ENCODE assay signal across 10 mouse cellular contexts in genomic region chr3:105404077-105404446, GRCm38 (mm10). TPM values are rescaled to one million over a fixed set of nuclear protein-coding genes. Genes with fewer than 3 reads are reported as not detected.
DNase-seq lines count a peak whose midpoint lies in the region; ATAC-seq and TF ChIP-seq lines count a peak whose summit lies in the region.
"Had no signal": no experiment of that assay in that cellular context is flagged by ENCODE, and none has a peak within 500 bp of the region (broad histone marks: within the 10 kb centered on the region; RNA-seq: fewer than 3 reads in every experiment).

No protein-coding gene starts in this region.

- DNase-seq in gastrocnemius, postnatal 14 days = peak; percentile 7
- DNase-seq in gastrocnemius, adult 2 months = no peak
- peak; percentile 63 for DNase-seq in ovary, adult 18-20 months (ENCODE audit: low spot score)
- no peak for DNase-seq in ovary, postnatal 10 days (ENCODE audit: low spot score)
- DNase-seq in stomach, postnatal 0 days (ENCODE audit: low spot score) = peak; percentile 68
- DNase-seq in layer of hippocampus, adult 2 months (ENCODE audit: low spot score in 2 of 2) = no peak
- DNase-seq in c-Kit-positive CD71-positive TER-119-positive erythroid progenitor cells, embryonic 14.5 days (ENCODE audit: low spot score) = no peak
- DNase-seq: right cerebral cortex, adult 18-20 months had no signal

- no peaks in the 10 kb centered on the region for H3K27me3 ChIP-seq in hindbrain, embryonic 16.5 days (replicated peaks; ENCODE audit: control insufficient read depth, insufficient read depth, low read length)
- no peaks in the 10 kb centered on the region for H3K27me3 ChIP-seq in stomach, postnatal 0 days (ENCODE audit: control insufficient read depth, insufficient read depth, low read length)

- H3K9me3 ChIP-seq in hindbrain, embryonic 16.5 days (ENCODE audit: control insufficient read depth, low read length) = no peaks in the 10 kb centered on the region
- no peaks in the 10 kb centered on the region for H3K9me3 ChIP-seq in stomach, postnatal 0 days (ENCODE audit: control insufficient read depth, low read length)

- H3K4me3 ChIP-seq in gastrocnemius, adult 2 months = no peak overlapping the region
- no peak overlapping the region for H3K4me3 ChIP-seq in hindbrain, embryonic 16.5 days (ENCODE audit: low read length)
- H3K4me3 ChIP-seq in stomach, postnatal 0 days (ENCODE audit: low read depth, low read length) = no peak overlapping the region
- H3K4me3 ChIP-seq in layer of hippocampus, adult 2 months = no peak overlapping the region

- H3K36me3 ChIP-seq in hindbrain, embryonic 16.5 days (ENCODE audit: control insufficient read depth, insufficient read depth, low read length) = no peaks in the 10 kb centered on the region
- H3K36me3 ChIP-seq in stomach, postnatal 0 days (ENCODE audit: control insufficient read depth, insufficient read depth, low read length) = no peaks in the 10 kb centered on the region

- TF ChIP-seq EP300 in stomach, postnatal 0 days (optimal IDR thresholded peaks at IDR 0.05) = no peak

- no peak overlapping the region for H3K9ac ChIP-seq in hindbrain, embryonic 16.5 days (ENCODE audit: low read depth, low read length)
- H3K9ac ChIP-seq in stomach, postnatal 0 days (ENCODE audit: low read length) = no peak overlapping the region

- H3K27ac ChIP-seq in gastrocnemius, adult 2 months = no peak overlapping the region
- H3K27ac ChIP-seq in hindbrain, embryonic 16.5 days (ENCODE audit: low read depth, low read length) = no peak overlapping the region
- no peak overlapping the region; the same call in 1 of the 2 replicates for H3K27ac ChIP-seq in stomach, postnatal 0 days (replicated peaks)
- no peak overlapping the region for H3K27ac ChIP-seq in layer of hippocampus, adult 2 months
- H3K27ac ChIP-seq: macrophage had no signal

- intact Hi-C loops in gastrocnemius, postnatal 14 days (cut with DNase I; ENCODE audit: low total_unique reads) = no loop called here
- intact Hi-C loops in gastrocnemius, adult 2 months (cut with DNase I) = no loop called here

- WGBS in hindbrain, embryonic 16.5 days = 47% methylated on average over 4 of the region's 4 CpGs
- WGBS in stomach, postnatal 0 days = 31% methylated on average over 4 of the region's 4 CpGs

- H3K4me1 ChIP-seq in hindbrain, embryonic 16.5 days (ENCODE audit: control insufficient read depth, insufficient read depth, low read depth, low read length) = peaks cover 9% of the 10 kb centered on the region
- H3K4me1 ChIP-seq in stomach, postnatal 0 days (replicated peaks; ENCODE audit: control insufficient read depth, insufficient read depth) = no peaks in the 10 kb centered on the region

- peak; percentile 59 for ATAC-seq in hindbrain, embryonic 16.5 days
- peak; percentile 75 for ATAC-seq in stomach, postnatal 0 days (ENCODE audit: low FRiP score, low TSS enrichment)

- TF ChIP-seq CTCF in gastrocnemius, adult 2 months (IDR thresholded peaks at IDR 0.05) = no peak
- TF ChIP-seq CTCF in stomach, postnatal 0 days (IDR thresholded peaks at IDR 0.05; ENCODE audit: low read depth) = no peak
- no peak for TF ChIP-seq CTCF in layer of hippocampus, adult 2 months (conservative IDR thresholded peaks at IDR 0.05)

- H3K4me2 ChIP-seq in hindbrain, embryonic 16.5 days (ENCODE audit: low read length) = no peak overlapping the region
- no peak overlapping the region for H3K4me2 ChIP-seq in stomach, postnatal 0 days (replicated peaks; ENCODE audit: low read depth)

RNA-seq across cellular contexts. Expression of gene Kcnd3, which starts 48.1 kb away (rescaled TPM):
- total RNA-seq in gastrocnemius, postnatal 14 days (2021) = 1 to 10 TPM in 1 of 2 experiments, under 1 TPM in 1; 0.33 to 1.3 TPM
- under 1 TPM; 0.05 to 0.08 TPM for total RNA-seq in gastrocnemius, adult 2 months (2021)
- polyA plus RNA-seq in hindbrain, embryonic 16.5 days (2015; fragmentation: Nextera tagmentation; extraction: Ambion mirVana) = 9.1 TPM in 2 replicates
- 2.4 and 2.7 TPM in 2 replicates for polyA plus RNA-seq in stomach, postnatal 0 days (2015; fragmentation: Nextera tagmentation; extraction: Ambion mirVana)
- 10 to 100 TPM; 60.2 to 64.9 TPM for total RNA-seq in layer of hippocampus, adult 2 months (2021)
- polyA plus RNA-seq: macrophage had no signal

Comparison
In these comparisons a context has a peak if more than half of its experiments do, and no peak if none do; other contexts are left out.
1. DNase-seq: peak in gastrocnemius, postnatal 14 days (single experiment), ovary, adult 18-20 months (single experiment) and stomach, postnatal 0 days (single experiment); none in gastrocnemius, adult 2 months (single experiment), ovary, postnatal 10 days (single experiment), layer of hippocampus, adult 2 months (0 of 2) and c-Kit-positive CD71-positive TER-119-positive erythroid progenitor cells, embryonic 14.5 days (single experiment).
2. RNA of gene Kcnd3, which starts 48.1 kb away (total RNA-seq): 60.2 to 64.9 TPM in layer of hippocampus, adult 2 months; 0.33 to 1.3 TPM in gastrocnemius, postnatal 14 days and 0.05 to 0.08 TPM in gastrocnemius, adult 2 months; every median in the first group is over 10 times any median in the second.